Mouse (Mus musculus) brain, embryonic 14.5 days (tissue): ENCODE results near the gene H2-Ob.

Experiments
- CTCF ChIP-seq: fragments of 200-500 bp; IDR thresholded peaks from 2 replicates; pipeline ENCODE4 v1.5.1; 2012; ENCODE audit warnings: inconsistent platforms, mild to moderate bottlenecking, moderate library complexity, borderline replicate concordance; ENCODE audit not compliant: insufficient read depth, insufficient read length; ENCODE audit errors: extremely low read depth
- POLR2A ChIP-seq: fragments of 200-500 bp; IDR thresholded peaks from 2 replicates; pipeline ENCODE4 v1.6.1; 2012; ENCODE audit warnings: mild to moderate bottlenecking, inconsistent platforms, borderline replicate concordance; ENCODE audit not compliant: poor library complexity, insufficient read depth, insufficient read length, severe bottlenecking; ENCODE audit errors: extremely low read depth

DNA sequence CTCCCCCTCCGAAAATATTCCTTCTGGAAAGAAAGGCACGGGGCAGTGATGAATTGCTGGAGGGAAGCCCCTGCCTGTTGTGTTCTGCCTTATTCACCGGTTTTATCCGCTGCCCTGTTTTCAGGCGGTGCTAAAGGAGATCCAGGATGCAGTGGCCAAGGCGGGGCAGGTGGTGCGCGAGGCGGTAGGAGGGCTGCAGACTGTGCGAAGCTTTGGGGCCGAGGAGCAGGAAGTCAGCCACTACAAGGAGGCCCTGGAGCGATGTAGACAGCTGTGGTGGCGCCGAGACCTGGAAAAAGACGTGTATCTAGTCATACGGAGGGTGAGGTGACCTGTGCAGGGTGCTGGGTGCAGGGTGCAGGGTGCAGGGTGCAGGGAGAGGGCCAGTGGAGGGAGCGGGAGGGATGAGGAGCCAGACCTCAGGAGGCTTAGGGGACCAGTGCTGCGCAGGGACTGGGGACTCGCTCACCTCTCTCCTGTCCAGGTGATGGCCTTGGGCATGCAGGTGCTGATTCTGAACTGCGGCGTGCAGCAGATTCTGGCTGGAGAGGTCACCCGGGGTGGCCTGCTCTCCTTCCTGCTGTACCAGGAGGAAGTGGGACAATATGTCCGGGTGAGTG lies 26.8 kb upstream of the H2-Ob start:
- TF ChIP-seq CTCF (no peak), POLR2A (no peak)
